Mouse (Mus musculus) kidney, embryonic 16.5 days (tissue): ENCODE results near the gene Dync1i1. TPM values are rescaled to one million over a fixed set of nuclear protein-coding genes. Genes with fewer than 3 reads are reported as not detected.
A peak's percentile ranks its signal among the peaks of the same experiment; 100 is the strongest.

ENCODE experiments used
- ATAC-seq: fragments of 200-750 bp; cut with Nextera tagmentation; 2 replicates; pipeline ENCODE4 v1.8.0; 2017; ENCODE audit warnings: moderate TSS enrichment; ENCODE audit not compliant: low FRiP score, low TSS enrichment
- H3K27ac ChIP-seq: fragments of 300-500 bp; sonication (generic); 2 replicates; pipeline ENCODE4 v1.5.1; 2014; ENCODE audit warnings: low read length
- H3K27me3 ChIP-seq: fragments of 300-500 bp; sonication (generic); 2 replicates; pipeline ENCODE4 v1.6.1; 2014; ENCODE audit warnings: low read length, control low read depth, mixed read lengths; ENCODE audit not compliant: insufficient read depth
- H3K36me3 ChIP-seq: fragments of 300-500 bp; sonication (generic); 2 replicates; pipeline ENCODE4 v1.6.1; 2014; ENCODE audit warnings: low read length, control low read depth, mixed read lengths; ENCODE audit not compliant: insufficient read depth
- H3K4me1 ChIP-seq: fragments of 300-500 bp; sonication (generic); 2 replicates; pipeline ENCODE4 v1.6.1; 2014; ENCODE audit warnings: low read length, control low read depth, mixed read lengths; ENCODE audit not compliant: insufficient read depth
- H3K4me2 ChIP-seq: fragments of 300-500 bp; sonication (generic); replicated peaks from 2 replicates; pipeline ENCODE4 v1.6.1; 2014; ENCODE audit warnings: low read depth, low read length
- H3K4me3 ChIP-seq: fragments of 300-500 bp; sonication (generic); 2 replicates; pipeline ENCODE4 v1.5.1; 2014; ENCODE audit warnings: mild to moderate bottlenecking, low read length
- H3K9ac ChIP-seq: fragments of 300-500 bp; sonication (generic); replicated peaks from 2 replicates; pipeline ENCODE4 v1.6.1; 2014; ENCODE audit warnings: low read length
- H3K9me3 ChIP-seq: fragments of 300-500 bp; sonication (generic); 2 replicates; pipeline ENCODE4 v1.6.1; 2016; ENCODE audit warnings: low read length, control low read depth
- WGBS: fragments of 180-500 bp; shearing (Covaris S2); extraction: QIAGEN DNeasy Blood & Tissue Kit; methylation state at CpG from one replicate; pipeline ENCODE4 v1.1.7; 2014; 5-methylcytosine and 5-hydroxymethylcytosine counted together
- polyA plus RNA-seq: library from polyadenylated mRNA; unstranded; fragments of >200 nt; fragmentation: Nextera tagmentation; extraction: Ambion mirVana; gene quantifications from 2 replicates; pipeline ENCODE4 v1.2.1, GENCODE M21; 2015

The Dync1i1 gene
- polyA plus RNA-seq, 1 experiment from 2014 or later, result 3.8 TPM

DNA sequence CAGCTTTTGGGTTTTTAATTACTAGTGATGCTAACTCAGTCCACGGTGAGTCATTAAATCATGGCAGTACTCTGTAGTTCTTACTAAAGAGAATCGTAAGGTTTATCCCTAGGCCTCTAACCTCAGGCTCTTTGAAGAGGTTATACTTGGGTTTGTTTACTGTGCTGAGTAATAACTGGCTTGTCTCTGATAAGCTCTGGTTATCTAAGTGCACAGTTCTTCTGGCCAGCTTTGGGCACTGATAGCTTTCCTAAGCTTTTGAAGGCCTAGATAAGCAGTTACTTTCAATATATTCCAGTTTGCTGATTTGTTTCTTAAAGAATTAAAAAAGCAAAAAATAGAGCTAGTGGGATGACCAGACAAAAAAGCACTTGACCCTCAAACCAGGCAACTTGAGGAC, 37.5 kb downstream of the Dync1i1 start:
- H3K27me3 ChIP-seq, result no peaks in the 10 kb centered on the region
- no peaks in the 10 kb centered on the region for H3K4me1 ChIP-seq
- H3K36me3 ChIP-seq, result no peaks in the 10 kb centered on the region
- ATAC-seq, result no peak
- WGBS, result 62% methylated on average over 2 of the region's 2 CpGs
- H3K4me3 ChIP-seq, result no peak overlapping the region
- H3K9ac ChIP-seq, result no peak overlapping the region
- no peaks in the 10 kb centered on the region for H3K9me3 ChIP-seq
- H3K4me2 ChIP-seq, result no peak overlapping the region
- H3K27ac ChIP-seq, result no peak overlapping the region

DNA sequence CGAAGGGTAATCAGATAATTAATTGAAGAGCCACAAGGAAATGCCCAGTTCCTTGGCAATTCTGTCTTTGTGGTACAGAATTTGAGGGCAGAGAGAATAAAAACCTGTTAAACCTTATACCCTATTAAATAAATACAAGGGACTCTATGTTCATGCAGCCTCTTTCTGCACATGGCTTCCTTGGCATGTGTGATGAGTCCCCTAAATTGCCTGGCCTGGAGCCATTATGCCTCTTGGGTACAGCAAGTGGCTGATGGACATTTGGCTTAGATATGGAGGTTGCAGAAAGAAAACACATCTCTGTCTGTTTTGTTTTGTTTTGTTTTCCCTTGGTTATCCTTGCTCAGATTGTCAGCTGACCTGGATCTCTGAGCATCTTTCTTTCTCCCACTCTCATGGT, 43.1 kb downstream of the Dync1i1 start:
- Histone ChIP-seq H3K27me3 (no peaks in the 10 kb centered on the region), H3K36me3 (no peaks in the 10 kb centered on the region), H3K4me3 (no peak overlapping the region), H3K4me2 (no peak overlapping the region), H3K4me1 (no peaks in the 10 kb centered on the region), H3K27ac (no peak overlapping the region), H3K9ac (no peak overlapping the region), H3K9me3 (no peaks in the 10 kb centered on the region)
- WGBS, result 69% methylated on average over 1 of the region's 1 CpGs
- no peak for ATAC-seq

GRCm38 (mm10) chr6:5770283-5770682, 44.8 kb downstream of the Dync1i1 start:
- Histone ChIP-seq H3K9me3 (no peaks in the 10 kb centered on the region), H3K4me2 (no peak overlapping the region), H3K4me3 (no peak overlapping the region), H3K36me3 (no peaks in the 10 kb centered on the region), H3K9ac (no peak overlapping the region), H3K27ac (no peak overlapping the region), H3K4me1 (no peaks in the 10 kb centered on the region), H3K27me3 (no peaks in the 10 kb centered on the region)
- ATAC-seq, result no peak
- WGBS, result 88% methylated on average over 4 of the region's 4 CpGs

DNA sequence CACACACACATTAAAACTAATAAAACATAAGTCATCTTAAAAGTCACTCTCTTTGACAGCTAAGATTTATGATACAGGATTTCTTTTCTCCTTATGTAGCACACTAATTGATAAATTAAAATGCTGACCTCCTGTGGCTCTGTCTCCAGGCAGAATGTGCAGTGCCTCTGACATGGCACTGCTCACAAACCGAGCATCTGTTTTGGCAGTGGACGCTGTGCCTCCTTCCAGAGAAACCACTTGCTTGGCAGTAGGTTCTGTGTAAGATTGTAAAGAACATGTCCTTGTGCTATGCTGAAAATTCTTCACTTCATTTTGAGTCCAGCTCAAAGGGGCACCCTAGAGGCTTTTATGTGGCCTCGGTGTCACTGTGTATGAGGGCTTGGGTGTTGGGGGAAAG, 50.0 kb downstream of the Dync1i1 start:
- ATAC-seq, result no peak
- 78% methylated on average over 3 of the region's 3 CpGs for WGBS

GRCm38 (mm10) chr6:5781752-5782151, 56.3 kb downstream of the Dync1i1 start:
- WGBS, result 76% methylated on average over 6 of the region's 6 CpGs
- Histone ChIP-seq H3K4me1 (no peaks in the 10 kb centered on the region), H3K4me2 (no peak overlapping the region), H3K36me3 (no peaks in the 10 kb centered on the region), H3K27ac (no peak overlapping the region), H3K27me3 (no peaks in the 10 kb centered on the region), H3K9ac (no peak overlapping the region), H3K4me3 (no peak overlapping the region), H3K9me3 (no peaks in the 10 kb centered on the region)
- no peak for ATAC-seq

More for the DNA sequence above, 50.0 kb downstream of the Dync1i1 start:
- Histone ChIP-seq H3K27ac (no peak overlapping the region), H3K9ac (no peak overlapping the region), H3K4me1 (no peaks in the 10 kb centered on the region), H3K4me3 (no peak overlapping the region), H3K27me3 (no peaks in the 10 kb centered on the region), H3K4me2 (no peak overlapping the region), H3K9me3 (no peaks in the 10 kb centered on the region), H3K36me3 (no peaks in the 10 kb centered on the region)

- 86% methylated on average over 14 of the region's 14 CpGs for WGBS
- no peak overlapping the region for H3K9ac ChIP-seq
- H3K4me1 ChIP-seq, result no peaks in the 10 kb centered on the region
- no peak overlapping the region for H3K4me3 ChIP-seq
- H3K36me3 ChIP-seq, result no peaks in the 10 kb centered on the region
- no peaks in the 10 kb centered on the region for H3K27me3 ChIP-seq
- no peak overlapping the region for H3K27ac ChIP-seq
- H3K4me2 ChIP-seq, result no peak overlapping the region
- H3K9me3 ChIP-seq, result no peaks in the 10 kb centered on the region
- ATAC-seq, result no peak
These were observed 58.4 kb downstream of the Dync1i1 start for GRCm38 (mm10) chr6:5783830-5784229.

GRCm38 (mm10) chr6:5790607-5791006, 65.2 kb downstream of the Dync1i1 start:
- Histone ChIP-seq H3K27ac (no peak overlapping the region), H3K4me3 (no peak overlapping the region), H3K4me2 (no peak overlapping the region), H3K9me3 (no peaks in the 10 kb centered on the region), H3K36me3 (no peaks in the 10 kb centered on the region), H3K4me1 (no peaks in the 10 kb centered on the region), H3K9ac (no peak overlapping the region), H3K27me3 (no peaks in the 10 kb centered on the region)
- no peak for ATAC-seq
- 73% methylated on average over 7 of the region's 7 CpGs for WGBS

DNA sequence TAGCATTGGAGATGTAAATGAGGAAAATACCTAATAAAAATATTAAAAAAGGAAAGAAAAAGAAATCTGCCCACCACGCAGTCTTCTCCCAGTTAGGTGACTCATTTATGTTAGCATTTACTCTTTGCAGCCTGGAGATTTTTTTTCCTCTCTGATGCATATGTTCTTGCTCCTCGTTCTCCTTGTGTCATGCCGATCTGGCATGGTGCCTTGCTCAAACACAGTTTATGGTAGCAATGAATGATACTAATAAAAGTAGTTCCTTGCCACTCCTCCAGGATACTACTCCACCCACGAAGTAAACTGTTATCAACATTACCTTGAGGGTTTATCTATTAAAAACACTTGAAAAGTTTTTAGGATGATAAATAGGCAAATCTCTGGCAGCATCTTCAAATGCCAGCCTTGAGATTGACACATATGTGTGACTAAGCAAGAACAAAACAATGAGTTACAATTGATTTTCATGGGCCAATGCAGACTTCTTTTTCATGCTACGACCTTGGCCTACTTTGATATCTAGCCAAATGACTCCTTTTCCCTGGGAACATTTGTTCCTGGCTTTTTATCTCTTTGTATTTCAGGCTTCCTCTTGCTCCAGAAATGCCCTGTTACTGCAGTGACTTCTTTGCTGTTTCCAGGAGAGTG, 68.8 kb downstream of the Dync1i1 start:
- ATAC-seq, result no peak
- Histone ChIP-seq H3K9me3 (no peaks in the 10 kb centered on the region), H3K9ac (no peak overlapping the region), H3K36me3 (no peaks in the 10 kb centered on the region), H3K4me1 (no peaks in the 10 kb centered on the region), H3K4me3 (no peak overlapping the region), H3K27ac (no peak overlapping the region), H3K27me3 (no peaks in the 10 kb centered on the region), H3K4me2 (no peak overlapping the region)
- 60% methylated on average over 5 of the region's 5 CpGs for WGBS

DNA sequence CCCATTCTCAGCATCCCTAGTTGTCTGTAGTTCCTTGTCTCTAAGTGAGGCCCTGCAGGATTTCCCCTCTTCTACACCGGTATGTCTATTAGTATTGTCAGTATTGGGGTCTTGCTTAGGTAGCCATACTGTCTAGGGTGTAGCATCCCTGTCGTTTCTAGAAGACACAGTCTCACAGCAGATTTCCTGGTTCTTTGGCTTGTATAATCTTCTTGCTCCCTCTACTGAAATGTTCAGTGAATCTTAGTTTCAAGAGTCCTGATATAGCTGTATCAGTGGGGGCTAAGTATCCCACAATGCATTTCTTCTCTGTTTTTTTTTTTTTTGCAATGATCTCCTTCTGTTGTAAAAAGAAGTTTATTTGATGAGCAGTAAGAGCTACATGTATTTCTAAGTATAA, 69.9 kb downstream of the Dync1i1 start:
- Histone ChIP-seq H3K36me3 (no peaks in the 10 kb centered on the region), H3K4me3 (no peak overlapping the region), H3K9me3 (no peaks in the 10 kb centered on the region), H3K4me1 (no peaks in the 10 kb centered on the region), H3K9ac (no peak overlapping the region), H3K27ac (no peak overlapping the region), H3K27me3 (no peaks in the 10 kb centered on the region), H3K4me2 (no peak overlapping the region)
- WGBS, result 69% methylated on average over 2 of the region's 2 CpGs
- ATAC-seq, result no peak

GRCm38 (mm10) chr6:5802124-5802839, 76.8 kb downstream of the Dync1i1 start:
- 42% methylated on average over 6 of the region's 6 CpGs for WGBS
- H3K4me1 ChIP-seq, result no peaks in the 10 kb centered on the region

More at GRCm38 (mm10) chr6:5802124-5802839, 76.8 kb downstream of the Dync1i1 start:
- Histone ChIP-seq H3K9ac (no peak overlapping the region), H3K4me2 (no peak overlapping the region), H3K27me3 (no peaks in the 10 kb centered on the region), H3K27ac (no peak overlapping the region), H3K4me3 (no peak overlapping the region), H3K36me3 (no peaks in the 10 kb centered on the region), H3K9me3 (no peaks in the 10 kb centered on the region)
- peak; percentile 91 for ATAC-seq
